Mouse (Mus musculus): ENCODE measurements around the gene Slc2a10. TPM values are rescaled to one million over a fixed set of nuclear protein-coding genes. Genes with fewer than 3 reads are reported as not detected.
"Not testable (repeated sequence)": the region's sequence is repeated elsewhere in the genome, so short reads cannot be mapped to it uniquely, and the experiment has no call there.

Slc2a10 gene
- polyA plus RNA-seq, 1 experiment, result 0.05 TPM

GRCm38 (mm10) chr2:165498816-165499215 is 4.8 kb upstream of the Slc2a10 start:
- Histone ChIP-seq H3K36me3 (ENCODE audit: control insufficient read depth, insufficient read depth) (no peaks in the 10 kb centered on the region), H3K4me2 (ENCODE audit: low read depth) (no peak overlapping the region), H3K27me3 (ENCODE audit: control insufficient read depth, insufficient read depth, insufficient read length) (peaks cover 15% of the 10 kb centered on the region), H3ac (ENCODE audit: control insufficient read depth, insufficient read length) (no peak overlapping the region), H3K79me2 (ENCODE audit: control insufficient read depth, insufficient read depth) (no peaks in the 10 kb centered on the region), H3K4me3 (no peak overlapping the region)
- no peak for TF ChIP-seq E2F4 (IDR thresholded peaks at IDR 0.05; ENCODE audit: insufficient read depth)
- TF ChIP-seq SRF (IDR thresholded peaks at IDR 0.05; ENCODE audit: control insufficient read depth, insufficient read length, low read depth), result no peak
- no peak for TF ChIP-seq POLR2AphosphoS2 (IDR thresholded peaks at IDR 0.05; ENCODE audit: insufficient read length, low read depth)
- no peak for TF ChIP-seq TCF12 (IDR thresholded peaks at IDR 0.05; ENCODE audit: insufficient read depth, poor library complexity, severe bottlenecking)
- TF ChIP-seq POLR2A (IDR thresholded peaks at IDR 0.05; ENCODE audit: insufficient read length, low read depth), result no peak
- TF ChIP-seq TCF3 (IDR thresholded peaks at IDR 0.05; ENCODE audit: insufficient read length, low read depth), result no peak
- TF ChIP-seq MAX (IDR thresholded peaks at IDR 0.05; ENCODE audit: low read depth), result no peak
- TF ChIP-seq REST (IDR thresholded peaks at IDR 0.05; ENCODE audit: insufficient read depth, insufficient read length), result no peak
- no peak for TF ChIP-seq MYOG (IDR thresholded peaks at IDR 0.05; ENCODE audit: control insufficient read depth in 1 of 3, insufficient read depth in 1 of 3, insufficient read length in 2 of 3, low read depth in 2 of 3)
- no peak for TF ChIP-seq CEBPB (IDR thresholded peaks at IDR 0.05; ENCODE audit: insufficient read depth, poor library complexity, severe bottlenecking)
- TF ChIP-seq MYOD1 (IDR thresholded peaks at IDR 0.05; ENCODE audit: control insufficient read depth in 1 of 3, insufficient read length in 2 of 3, low read depth in 2 of 3), result no peak
- TF ChIP-seq USF1 (IDR thresholded peaks at IDR 0.05; ENCODE audit: low read depth), result no peak

GRCm38 (mm10) chr2:165509686-165510085 is 6.1 kb downstream of the Slc2a10 start:
- no peak for TF ChIP-seq MAX (IDR thresholded peaks at IDR 0.05; ENCODE audit: low read depth)
- H3K4me2 ChIP-seq (ENCODE audit: low read depth), result no peak overlapping the region
- no peak overlapping the region for H3K4me3 ChIP-seq
- H3K27me3 ChIP-seq (ENCODE audit: control insufficient read depth, insufficient read depth, insufficient read length), result peaks cover 34% of the 10 kb centered on the region
- H3ac ChIP-seq (ENCODE audit: control insufficient read depth, insufficient read length), result no peak overlapping the region
- H3K36me3 ChIP-seq (ENCODE audit: control insufficient read depth, insufficient read depth), result no peaks in the 10 kb centered on the region
- no peaks in the 10 kb centered on the region for H3K79me2 ChIP-seq (ENCODE audit: control insufficient read depth, insufficient read depth)

- H3K27me3 ChIP-seq (ENCODE audit: control insufficient read depth, insufficient read depth, insufficient read length), result peaks cover 34% of the 10 kb centered on the region
- no peak overlapping the region for H3K4me2 ChIP-seq (ENCODE audit: low read depth)
- TF ChIP-seq TCF12 (IDR thresholded peaks at IDR 0.05; ENCODE audit: insufficient read depth, poor library complexity, severe bottlenecking), result no peak
- no peak for TF ChIP-seq MAX (IDR thresholded peaks at IDR 0.05; ENCODE audit: low read depth)
- no peak for TF ChIP-seq TCF3 (IDR thresholded peaks at IDR 0.05; ENCODE audit: insufficient read length, low read depth)
- TF ChIP-seq E2F4 (IDR thresholded peaks at IDR 0.05; ENCODE audit: insufficient read depth), result no peak
- TF ChIP-seq REST (IDR thresholded peaks at IDR 0.05; ENCODE audit: insufficient read depth, insufficient read length), result no peak
- TF ChIP-seq MYOD1 (IDR thresholded peaks at IDR 0.05; ENCODE audit: control insufficient read depth in 1 of 3, insufficient read length in 2 of 3, low read depth in 2 of 3), result no peak
- TF ChIP-seq POLR2AphosphoS2 (IDR thresholded peaks at IDR 0.05; ENCODE audit: insufficient read length, low read depth), result no peak
- TF ChIP-seq CEBPB (IDR thresholded peaks at IDR 0.05; ENCODE audit: insufficient read depth, poor library complexity, severe bottlenecking), result no peak
- no peak for TF ChIP-seq POLR2A (IDR thresholded peaks at IDR 0.05; ENCODE audit: insufficient read length, low read depth)
- TF ChIP-seq MYOG (IDR thresholded peaks at IDR 0.05; ENCODE audit: control insufficient read depth in 1 of 3, insufficient read depth in 1 of 3, insufficient read length in 2 of 3, low read depth in 2 of 3), result no peak
- TF ChIP-seq SRF (IDR thresholded peaks at IDR 0.05; ENCODE audit: control insufficient read depth, insufficient read length, low read depth), result no peak
- no peak for TF ChIP-seq USF1 (IDR thresholded peaks at IDR 0.05; ENCODE audit: low read depth)
- no peak overlapping the region for H3ac ChIP-seq (ENCODE audit: control insufficient read depth, insufficient read length)
- no peaks in the 10 kb centered on the region for H3K36me3 ChIP-seq (ENCODE audit: control insufficient read depth, insufficient read depth)
- no peaks in the 10 kb centered on the region for H3K79me2 ChIP-seq (ENCODE audit: control insufficient read depth, insufficient read depth)
- H3K4me3 ChIP-seq, result no peak overlapping the region
Measured at GRCm38 (mm10) chr2:165510466-165510865, 6.9 kb downstream of the Slc2a10 start.

- H3K4me2 ChIP-seq (ENCODE audit: low read depth); H3ac ChIP-seq (ENCODE audit: control insufficient read depth, insufficient read length); H3K4me3 ChIP-seq; H3K36me3 ChIP-seq (ENCODE audit: control insufficient read depth, insufficient read depth); H3K79me2 ChIP-seq (ENCODE audit: control insufficient read depth, insufficient read depth): not testable (repeated sequence)
- H3K27me3 ChIP-seq (ENCODE audit: control insufficient read depth, insufficient read depth, insufficient read length), result peaks cover 34% of the 10 kb centered on the region
Measured at GRCm38 (mm10) chr2:165510914-165511458, 7.4 kb downstream of the Slc2a10 start.

GRCm38 (mm10) chr2:165511530-165511929 is 7.9 kb downstream of the Slc2a10 start:
- not testable (repeated sequence) for H3K36me3 ChIP-seq (ENCODE audit: control insufficient read depth, insufficient read depth); H3ac ChIP-seq (ENCODE audit: control insufficient read depth, insufficient read length); H3K4me2 ChIP-seq (ENCODE audit: low read depth); H3K4me3 ChIP-seq; H3K79me2 ChIP-seq (ENCODE audit: control insufficient read depth, insufficient read depth)
- peaks cover 34% of the 10 kb centered on the region for H3K27me3 ChIP-seq (ENCODE audit: control insufficient read depth, insufficient read depth, insufficient read length)

- Histone ChIP-seq H3ac (ENCODE audit: control insufficient read depth, insufficient read length) (no peak overlapping the region), H3K79me2 (ENCODE audit: control insufficient read depth, insufficient read depth) (no peaks in the 10 kb centered on the region)
- peak in 1 of 3 experiments; percentile 24 for TF ChIP-seq MYOG (IDR thresholded peaks at IDR 0.05; ENCODE audit: control insufficient read depth in 1 of 3, insufficient read depth in 1 of 3, insufficient read length in 2 of 3, low read depth in 2 of 3)
- no peak for TF ChIP-seq USF1 (IDR thresholded peaks at IDR 0.05; ENCODE audit: low read depth)
- TF ChIP-seq MYOD1 (IDR thresholded peaks at IDR 0.05; ENCODE audit: control insufficient read depth in 1 of 3, insufficient read length in 2 of 3, low read depth in 2 of 3), result peak in 1 of 3 experiments; percentile 36
- TF ChIP-seq MAX (IDR thresholded peaks at IDR 0.05; ENCODE audit: low read depth), result no peak
Measured at GRCm38 (mm10) chr2:165512426-165512825, 8.8 kb downstream of the Slc2a10 start.

More at GRCm38 (mm10) chr2:165512426-165512825, 8.8 kb downstream of the Slc2a10 start:
- H3K4me3 ChIP-seq, result no peak overlapping the region
- no peaks in the 10 kb centered on the region for H3K36me3 ChIP-seq (ENCODE audit: control insufficient read depth, insufficient read depth)
- no peak overlapping the region for H3K4me2 ChIP-seq (ENCODE audit: low read depth)
- peaks cover 43% of the 10 kb centered on the region for H3K27me3 ChIP-seq (ENCODE audit: control insufficient read depth, insufficient read depth, insufficient read length)

All from myocyte (in vitro differentiated cells).